Mouse (Mus musculus): ENCODE measurements around the gene Ints4.

DNA sequence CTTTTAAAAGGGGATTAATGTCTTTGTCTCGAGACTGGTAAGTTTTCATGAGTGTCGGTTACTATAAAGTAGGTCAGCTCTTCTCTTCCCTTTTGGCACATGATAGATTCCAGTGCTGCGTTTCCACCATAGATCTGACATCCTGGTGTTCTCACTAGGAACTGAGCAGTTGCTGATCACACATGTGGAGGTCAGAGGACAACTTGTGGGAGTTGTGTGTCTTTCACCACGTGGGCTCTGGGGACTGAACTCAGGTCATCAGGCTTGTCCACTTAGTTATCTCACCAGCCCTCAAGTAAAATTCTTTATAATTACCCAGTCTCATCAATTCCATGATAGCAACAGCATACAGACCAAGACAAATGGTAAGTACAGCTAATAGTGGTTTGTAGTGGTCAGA, 88.6 kb downstream of the Ints4 start:
- TF ChIP-seq CTCF (IDR thresholded peaks at IDR 0.05; ENCODE audit: extremely low read depth, insufficient read depth, low read length) (no peak), POLR2A (IDR thresholded peaks at IDR 0.05; ENCODE audit: extremely low read depth, insufficient read depth, low read length) (no peak)
